Mouse (Mus musculus) brain, embryonic 14.5 days (tissue): Measurements from ENCODE around the gene Sec61b.

Source experiments
- CTCF ChIP-seq: fragments of 200-500 bp; IDR thresholded peaks from 2 replicates; pipeline ENCODE4 v1.5.1; 2012; ENCODE audit warnings: inconsistent platforms, mild to moderate bottlenecking, moderate library complexity, borderline replicate concordance; ENCODE audit not compliant: insufficient read depth, insufficient read length; ENCODE audit errors: extremely low read depth
- POLR2A ChIP-seq: fragments of 200-500 bp; IDR thresholded peaks from 2 replicates; pipeline ENCODE4 v1.6.1; 2012; ENCODE audit warnings: mild to moderate bottlenecking, inconsistent platforms, borderline replicate concordance; ENCODE audit not compliant: poor library complexity, insufficient read depth, insufficient read length, severe bottlenecking; ENCODE audit errors: extremely low read depth

DNA sequence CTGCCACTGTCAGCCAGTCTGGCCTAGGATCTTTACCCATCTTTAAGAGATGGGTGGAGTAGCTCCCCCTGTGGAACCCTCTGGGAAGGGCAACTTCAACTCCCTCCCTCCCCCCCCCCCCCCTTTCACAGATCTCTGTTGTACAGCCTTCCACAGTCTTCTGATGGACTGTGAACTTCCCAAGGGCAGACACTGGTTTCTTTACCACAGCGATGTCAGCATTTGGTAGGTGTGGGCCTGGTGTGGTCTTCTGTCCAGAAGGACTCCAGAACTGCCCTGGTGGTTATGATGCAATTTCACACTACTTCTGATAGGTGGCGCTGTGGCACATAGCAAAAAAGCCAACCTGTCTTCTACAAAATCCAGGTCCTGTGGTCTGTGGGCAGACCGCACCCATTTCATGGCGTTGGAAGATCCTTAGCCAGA is 28.1 kb downstream of the Sec61b start:
- TF ChIP-seq CTCF, result peak; percentile 68; the same call in 1 of the 2 replicates
- TF ChIP-seq POLR2A, result no peak
